Mouse (Mus musculus): ENCODE measurements around the gene Elfn1. TPM values are rescaled to one million over a fixed set of nuclear protein-coding genes. Genes with fewer than 3 reads are reported as not detected.

Gene Elfn1
- total and polyA plus RNA-seq, 3 experiments: 0.04 to 0.06 TPM; not detected in 1

Other genes starting within 250 kb of the Elfn1 start
- gene Micall2, start 171.6 kb upstream of the Elfn1 start, total RNA-seq (2012; rRNA removed): 1.7 and 2.1 TPM in 2 replicates
- 1.2 and 1.3 TPM in 2 replicates for gene Micall2, start 171.6 kb upstream of the Elfn1 start, total RNA-seq (2014; rRNA removed)
- gene Micall2, start 171.6 kb upstream of the Elfn1 start, polyA plus RNA-seq (2012; ENCODE audit: insufficient read length, low read depth): 1.7 and 3.0 TPM in 2 replicates
- 88.2 and 94.0 TPM in 2 replicates for gene Ints1, start 132.3 kb upstream of the Elfn1 start, total RNA-seq (2012; rRNA removed)
- 19.8 and 23.2 TPM in 2 replicates for gene Ints1, start 132.3 kb upstream of the Elfn1 start, total RNA-seq (2014; rRNA removed)
- gene Ints1, start 132.3 kb upstream of the Elfn1 start, polyA plus RNA-seq (2012; ENCODE audit: insufficient read length, low read depth): 47.4 and 72.1 TPM in 2 replicates
- gene Mafk, start 116.4 kb upstream of the Elfn1 start, total RNA-seq (2012; rRNA removed): 16.4 and 20.0 TPM in 2 replicates
- 23.6 and 23.8 TPM in 2 replicates for gene Mafk, start 116.4 kb upstream of the Elfn1 start, total RNA-seq (2014; rRNA removed)
- 24.1 and 24.7 TPM in 2 replicates for gene Mafk, start 116.4 kb upstream of the Elfn1 start, polyA plus RNA-seq (2012; ENCODE audit: insufficient read length, low read depth)
- gene Tmem184a, start 88.0 kb upstream of the Elfn1 start, total RNA-seq (2012; rRNA removed): 0.08 TPM in 1 of 2 replicates, not detected in the other
- 0.08 and 0.20 TPM in 2 replicates for gene Tmem184a, start 88.0 kb upstream of the Elfn1 start, total RNA-seq (2014; rRNA removed)
- 0.16 TPM in 2 replicates for gene Tmem184a, start 88.0 kb upstream of the Elfn1 start, polyA plus RNA-seq (2012; ENCODE audit: insufficient read length, low read depth)
- gene Gm26938, start 81.5 kb upstream of the Elfn1 start, total RNA-seq (2012; rRNA removed): not detected in 2 replicates
- gene Gm26938, start 81.5 kb upstream of the Elfn1 start, total RNA-seq (2014; rRNA removed): not detected in 2 replicates
- not detected in 2 replicates for gene Gm26938, start 81.5 kb upstream of the Elfn1 start, polyA plus RNA-seq (2012; ENCODE audit: insufficient read length, low read depth)
- 43.5 and 60.1 TPM in 2 replicates for gene Psmg3, start 81.1 kb upstream of the Elfn1 start, total RNA-seq (2012; rRNA removed)
- 92.5 and 101 TPM in 2 replicates for gene Psmg3, start 81.1 kb upstream of the Elfn1 start, total RNA-seq (2014; rRNA removed)
- gene Psmg3, start 81.1 kb upstream of the Elfn1 start, polyA plus RNA-seq (2012; ENCODE audit: insufficient read length, low read depth): 57.3 and 61.3 TPM in 2 replicates